Mouse (Mus musculus) CD4-positive naive resting alpha-beta T cell, adult 57 days (primary cell): ENCODE results near the gene Nts. TPM values are rescaled to one million over a fixed set of nuclear protein-coding genes. Genes with fewer than 3 reads are reported as not detected.

Experiments used
- total RNA-seq: library from RNA; stranded (reverse); gene quantifications from one replicate; pipeline ENCODE4 v1.2.4, GENCODE M21; 2023

The Nts gene
- not detected for total RNA-seq

DNA sequence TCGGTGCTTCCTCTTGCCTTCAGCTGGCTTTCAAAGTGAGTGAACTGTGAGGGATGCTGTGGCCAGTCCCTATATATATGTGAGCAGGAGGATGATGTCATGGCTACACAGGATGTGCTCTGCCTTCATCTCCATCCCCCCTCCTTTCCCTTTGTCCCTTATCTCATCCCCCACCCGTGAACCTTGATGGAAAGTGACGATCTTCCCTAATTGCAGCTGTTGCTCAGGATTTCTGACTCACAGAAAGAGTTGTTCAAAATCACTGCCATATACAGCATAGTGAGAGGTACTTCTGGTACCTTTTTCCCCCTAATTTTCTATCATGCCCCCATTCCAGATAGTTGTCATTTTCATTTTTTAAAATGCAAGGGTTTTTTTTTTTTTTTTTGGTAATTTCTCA lies at the start of gene Nts:
Gene Nts, minus strand, starts transcription at position 101 of the 400 bp plus-strand sequence.

DNA sequence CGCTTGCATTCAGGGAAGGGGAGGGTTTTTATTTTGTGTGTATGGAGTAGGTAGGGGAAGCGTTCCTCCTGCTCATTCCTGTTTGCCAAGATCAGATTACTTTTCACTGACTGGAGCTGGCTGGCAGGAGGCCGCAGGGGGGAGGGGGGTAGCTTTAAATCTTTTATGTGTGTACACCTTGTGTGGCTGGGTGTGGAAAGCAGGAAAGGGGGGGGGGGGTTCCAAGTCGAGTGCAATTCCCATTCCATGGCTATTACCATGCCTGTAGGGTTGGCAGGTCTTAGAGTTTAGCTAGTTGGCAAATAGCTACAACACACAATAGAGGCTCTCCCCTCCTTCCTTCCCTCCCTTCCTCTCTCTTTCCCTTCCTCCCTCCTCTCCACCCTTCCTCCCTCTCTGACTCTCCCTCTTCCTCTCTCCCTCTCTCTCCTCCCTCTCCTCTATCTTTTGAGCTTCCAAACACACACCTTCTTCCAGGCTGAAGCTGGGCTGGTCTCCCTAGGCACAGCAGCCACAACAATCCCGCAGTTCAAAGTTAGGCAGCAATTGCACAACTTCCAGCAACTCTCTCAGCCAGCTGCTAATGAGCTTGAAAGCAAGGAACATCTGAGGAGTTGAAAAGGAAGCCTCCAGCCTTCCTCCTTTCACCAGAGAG lies 21.6 kb upstream of the Nts start, which contains the start of gene Rassf9:
Gene Rassf9, plus strand, starts transcription at position 416 of the 655 bp plus-strand sequence.

Other genes with a start within 250 kb of the Nts start
- not detected for gene Rassf9, start 21.7 kb upstream of the Nts start, total RNA-seq